Mouse (Mus musculus) kidney, adult 2 months (tissue): ENCODE measurements around the gene Gpi1.

Experiments
- CTCF ChIP-seq: fragments of 200-500 bp; conservative IDR thresholded peaks from 2 replicates; pipeline ENCODE4 v1.5.1; 2011; ENCODE audit warnings: low read depth, mild to moderate bottlenecking, control low read depth, low read length, moderate library complexity, mixed read lengths; ENCODE audit not compliant: insufficient read depth, insufficient read length
- POLR2A ChIP-seq: fragments of 200-500 bp; IDR thresholded peaks from one replicate; pipeline ENCODE4 v1.6.1; 2011; ENCODE audit warnings: low read depth, low read length, control low read depth

GRCm38 (mm10) chr7:34167766-34168469, 62.2 kb downstream of the Gpi1 start:
- no peak for TF ChIP-seq CTCF
- no peak for TF ChIP-seq POLR2A
